Mouse (Mus musculus) C2C12 (cell line): ENCODE data around the gene Rab31. TPM values are rescaled to one million over a fixed set of nuclear protein-coding genes. Genes with fewer than 3 reads are reported as not detected.
A peak's percentile ranks its signal among the peaks of the same experiment; 100 is the strongest.

Experiments
- H3K27me3 ChIP-seq: one replicate; pipeline ENCODE4 v1.6.1; 2011; ENCODE audit not compliant: control insufficient read depth, insufficient read depth, insufficient read length
- H3K36me3 ChIP-seq: one replicate; pipeline ENCODE4 v1.6.1; 2011; ENCODE audit not compliant: control insufficient read depth, insufficient read depth
- H3K4me3 ChIP-seq: one replicate; pipeline ENCODE4 v1.5.1; 2011; ENCODE audit warnings: mild to moderate bottlenecking, control low read depth; ENCODE audit not compliant: poor library complexity, insufficient read depth, severe bottlenecking
- H3K79me2 ChIP-seq: one replicate; pipeline ENCODE4 v1.6.1; 2011; ENCODE audit not compliant: control insufficient read depth, insufficient read depth
- H3K79me3 ChIP-seq: one replicate; pipeline ENCODE4 v1.6.1; 2011; ENCODE audit warnings: low read depth, control low read depth
- H3ac ChIP-seq: one replicate; pipeline ENCODE3; 2011; ENCODE audit warnings: low read depth; ENCODE audit not compliant: control insufficient read depth, insufficient read length
- CEBPB ChIP-seq: IDR thresholded peaks from one replicate; pipeline ENCODE4 v1.6.1; 2011; ENCODE audit warnings: low read depth, mild to moderate bottlenecking, control low read depth, moderate library complexity
- CTCF ChIP-seq: IDR thresholded peaks from one replicate; pipeline ENCODE4 v1.5.1; 2011; ENCODE audit not compliant: control insufficient read depth, insufficient read depth, insufficient read length
- FOSL1 ChIP-seq: IDR thresholded peaks from one replicate; pipeline ENCODE4 v1.8.0; 2011; ENCODE audit warnings: mild to moderate bottlenecking, low read length; ENCODE audit not compliant: poor library complexity, insufficient read depth, severe bottlenecking
- MAX ChIP-seq: IDR thresholded peaks from one replicate; pipeline ENCODE4 v1.6.1; 2011; ENCODE audit warnings: mild to moderate bottlenecking, control low read depth
- MYOD1 ChIP-seq: IDR thresholded peaks from one replicate; pipeline ENCODE4 v1.6.1; 2011; ENCODE audit warnings: low read depth; ENCODE audit not compliant: control insufficient read depth, insufficient read length
- MYOG ChIP-seq: IDR thresholded peaks from one replicate; pipeline ENCODE4 v1.6.1; 2011; ENCODE audit not compliant: control insufficient read depth, insufficient read length; ENCODE audit errors: extremely low read depth
- USF1 ChIP-seq: IDR thresholded peaks from one replicate; pipeline ENCODE4 v1.6.1; 2011; ENCODE audit warnings: low read depth, mild to moderate bottlenecking, control low read depth, moderate library complexity
- polyA plus RNA-seq: library from polyadenylated mRNA; unstranded; fragments of >200 nt; fragmentation: generic; extraction: Trizol; gene quantifications from one replicate; pipeline ENCODE4 v1.2.1, GENCODE M21; 2012; ENCODE audit warnings: missing spikeins

Gene Rab31
- polyA plus RNA-seq, 1 experiment: 144 TPM

DNA sequence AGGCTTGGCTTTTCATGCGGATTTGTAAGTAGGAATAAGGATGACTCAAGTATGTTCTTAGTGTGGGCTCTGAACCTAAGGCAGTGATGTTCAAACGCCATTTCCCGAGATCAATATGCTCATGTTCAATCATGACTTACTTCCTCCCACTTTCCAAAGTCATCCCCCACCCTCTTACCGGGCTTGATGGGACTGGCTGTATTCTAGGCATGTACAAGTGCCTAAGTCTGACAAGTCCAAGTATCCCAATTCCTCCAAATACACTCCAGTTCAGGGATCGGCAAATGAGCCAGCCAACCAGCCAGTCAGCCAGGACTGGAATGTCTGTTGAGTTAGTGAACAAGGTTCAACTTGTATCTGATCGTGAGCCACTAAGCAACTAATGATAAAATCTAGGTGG, 146.3 kb downstream of the Rab31 start:
- H3ac ChIP-seq: no peak overlapping the region
- H3K27me3 ChIP-seq: no peaks in the 10 kb centered on the region
- no peaks in the 10 kb centered on the region for H3K36me3 ChIP-seq
- H3K79me3 ChIP-seq: no peaks in the 10 kb centered on the region
- TF ChIP-seq MYOG: no peak
- TF ChIP-seq FOSL1: no peak
- TF ChIP-seq MAX: no peak
- TF ChIP-seq USF1: no peak
- no peak for TF ChIP-seq MYOD1
- no peak for TF ChIP-seq CEBPB
- no peak for TF ChIP-seq CTCF
- H3K4me3 ChIP-seq: no peak overlapping the region
- H3K79me2 ChIP-seq: no peaks in the 10 kb centered on the region

DNA sequence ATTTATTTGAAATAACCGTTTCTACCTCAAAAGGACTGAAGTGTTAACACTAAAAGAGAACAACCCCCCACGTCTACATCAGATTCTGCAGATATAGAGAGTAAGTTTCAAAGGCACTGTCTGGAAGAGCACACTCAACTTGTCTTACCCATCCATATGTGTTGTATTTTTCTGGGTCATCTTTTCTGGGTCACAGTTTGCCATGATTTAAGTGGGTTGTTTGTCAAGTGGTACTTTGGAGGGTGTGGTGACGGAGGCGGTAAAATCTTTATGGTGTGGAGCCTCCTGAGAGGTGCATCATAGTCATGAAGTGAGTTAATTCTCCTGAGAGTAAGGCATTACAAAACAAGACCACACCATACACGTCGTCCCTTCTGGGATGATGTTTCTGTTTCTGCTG, 147.0 kb downstream of the Rab31 start:
- Histone ChIP-seq H3K36me3 (no peaks in the 10 kb centered on the region), H3K4me3 (no peak overlapping the region), H3K79me2 (no peaks in the 10 kb centered on the region), H3ac (no peak overlapping the region), H3K27me3 (no peaks in the 10 kb centered on the region), H3K79me3 (no peaks in the 10 kb centered on the region)
- no peak for TF ChIP-seq CEBPB
- no peak for TF ChIP-seq FOSL1
- no peak for TF ChIP-seq MYOG
- no peak for TF ChIP-seq USF1

DNA sequence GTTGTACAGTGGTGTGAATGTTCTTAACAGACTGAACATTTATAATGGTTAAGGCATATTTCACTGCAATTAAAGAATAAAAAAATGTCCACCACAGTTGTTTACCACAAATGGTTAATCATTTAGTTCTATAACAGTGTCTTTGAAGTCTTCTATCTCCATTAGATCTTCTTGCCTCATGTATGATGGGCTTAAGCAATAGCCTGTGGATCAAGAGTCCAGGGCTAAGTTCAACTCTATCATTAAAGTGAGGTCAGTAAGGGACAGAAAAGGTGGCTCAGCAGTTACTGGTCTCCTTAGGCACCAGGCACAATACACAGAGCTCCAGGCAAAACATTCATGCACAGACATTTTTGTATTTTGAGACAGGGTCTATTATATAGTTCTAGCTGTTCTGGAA, 149.4 kb downstream of the Rab31 start:
- Histone ChIP-seq H3K27me3 (no peaks in the 10 kb centered on the region), H3ac (no peak overlapping the region), H3K79me3 (no peaks in the 10 kb centered on the region), H3K4me3 (no peak overlapping the region), H3K79me2 (no peaks in the 10 kb centered on the region), H3K36me3 (no peaks in the 10 kb centered on the region)
- TF ChIP-seq MYOD1 (no peak), CEBPB (no peak), USF1 (no peak), MYOG (no peak), MAX (no peak), CTCF (no peak), FOSL1 (no peak)

DNA sequence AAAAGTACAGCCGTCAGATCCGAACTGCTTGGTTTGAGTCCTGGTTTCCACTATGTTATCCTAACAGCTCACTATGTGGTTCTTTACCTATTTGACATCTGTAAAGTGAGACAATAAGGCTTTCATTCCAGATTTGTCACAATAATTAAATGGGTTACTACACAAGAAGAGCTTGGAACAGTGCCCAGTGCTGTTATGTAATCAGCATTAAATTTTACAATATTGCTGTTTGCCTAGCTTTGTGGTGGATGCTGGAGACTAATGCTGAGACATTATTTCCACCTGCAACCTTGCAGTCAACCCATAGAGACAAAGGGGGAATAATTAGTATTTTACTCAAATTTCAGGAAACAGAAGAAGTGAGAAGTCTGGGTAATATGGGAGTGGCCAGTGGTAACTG, 154.1 kb downstream of the Rab31 start:
- TF ChIP-seq FOSL1 (no peak), MYOD1 (no peak), USF1 (no peak), CEBPB (no peak), MAX (no peak), MYOG (no peak)
- H3K36me3 ChIP-seq: no peaks in the 10 kb centered on the region

DNA sequence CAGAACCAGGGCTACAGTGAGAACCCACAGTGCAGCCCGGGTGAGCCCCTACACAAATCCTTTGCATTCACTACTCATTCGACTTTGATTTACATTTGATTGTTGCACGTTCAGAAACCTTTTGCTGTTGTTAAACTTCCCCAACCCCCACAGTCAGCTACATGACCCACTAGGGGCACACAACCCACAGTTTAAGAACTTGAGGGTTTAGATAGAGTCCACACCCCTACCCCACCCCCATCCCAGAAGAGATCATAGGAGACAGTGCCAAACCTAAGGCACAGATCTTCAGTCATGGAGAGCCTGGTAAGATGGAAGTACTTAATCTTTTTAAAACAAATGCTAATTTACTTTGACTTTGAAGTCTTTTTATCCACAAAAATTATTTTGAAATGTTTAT, 156.9 kb downstream of the Rab31 start:
- no peak overlapping the region for H3ac ChIP-seq
- H3K79me3 ChIP-seq: peaks cover 22% of the 10 kb centered on the region
- no peak overlapping the region for H3K4me3 ChIP-seq
- H3K27me3 ChIP-seq: no peaks in the 10 kb centered on the region
- H3K79me2 ChIP-seq: peaks cover 27% of the 10 kb centered on the region
- TF ChIP-seq MYOD1 (no peak), MYOG (no peak), MAX (no peak), USF1 (no peak), FOSL1 (no peak), CTCF (no peak), CEBPB (no peak)
- no peaks in the 10 kb centered on the region for H3K36me3 ChIP-seq

More for the DNA sequence above, 154.1 kb downstream of the Rab31 start:
- Histone ChIP-seq H3ac (no peak overlapping the region), H3K4me3 (no peak overlapping the region), H3K79me2 (no peaks in the 10 kb centered on the region), H3K27me3 (no peaks in the 10 kb centered on the region), H3K79me3 (no peaks in the 10 kb centered on the region)

DNA sequence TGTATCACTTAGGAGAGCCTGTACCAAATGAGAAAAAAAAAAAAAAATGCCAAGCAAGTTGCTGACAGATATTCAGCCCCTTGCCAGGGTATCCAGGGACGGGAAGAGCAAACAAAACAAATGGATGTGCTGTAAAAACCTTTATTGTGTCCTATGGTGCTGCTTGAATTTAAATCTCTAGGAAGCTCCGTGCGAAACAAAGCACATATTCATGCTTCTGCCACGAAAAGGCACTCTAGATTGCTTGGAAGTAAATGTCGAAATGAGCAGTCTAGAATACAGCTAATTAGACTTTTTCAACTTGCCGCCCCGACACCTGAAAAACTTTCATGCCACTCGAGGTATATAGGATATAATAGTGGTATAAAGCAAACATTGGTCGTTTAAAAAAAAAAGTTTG, 158.1 kb downstream of the Rab31 start:
- Histone ChIP-seq H3ac (peak overlapping the region; percentile 74), H3K4me3 (peak overlapping the region; percentile 95), H3K27me3 (no peaks in the 10 kb centered on the region), H3K79me3 (peaks cover 35% of the 10 kb centered on the region), H3K36me3 (peaks cover 2% of the 10 kb centered on the region), H3K79me2 (peaks cover 40% of the 10 kb centered on the region)
- no peak for TF ChIP-seq USF1
- TF ChIP-seq MYOG: no peak
- TF ChIP-seq MAX: no peak
- no peak for TF ChIP-seq CTCF
- TF ChIP-seq FOSL1: no peak
- TF ChIP-seq CEBPB: no peak
- no peak for TF ChIP-seq MYOD1
